Mouse (Mus musculus) C2C12 (cell line): ENCODE measurements around the gene Slc39a7.

ENCODE experiments used
- CTCF ChIP-seq: IDR thresholded peaks from one replicate; pipeline ENCODE4 v1.5.1; 2011; ENCODE audit not compliant: control insufficient read depth, insufficient read depth, insufficient read length
- MAX ChIP-seq: IDR thresholded peaks from one replicate; pipeline ENCODE4 v1.6.1; 2011; ENCODE audit warnings: mild to moderate bottlenecking, control low read depth
- MYOD1 ChIP-seq: IDR thresholded peaks from one replicate; pipeline ENCODE4 v1.6.1; 2011; ENCODE audit warnings: low read depth; ENCODE audit not compliant: control insufficient read depth, insufficient read length
- MYOG ChIP-seq: IDR thresholded peaks from one replicate; pipeline ENCODE4 v1.6.1; 2011; ENCODE audit not compliant: control insufficient read depth, insufficient read length; ENCODE audit errors: extremely low read depth
- USF1 ChIP-seq: IDR thresholded peaks from one replicate; pipeline ENCODE4 v1.6.1; 2011; ENCODE audit warnings: low read depth, mild to moderate bottlenecking, control low read depth, moderate library complexity

- TF ChIP-seq CTCF: no peak
- TF ChIP-seq MAX: no peak
- TF ChIP-seq MYOG: no peak
- TF ChIP-seq USF1: no peak
- TF ChIP-seq MYOD1: no peak
These were observed 8.5 kb downstream of the Slc39a7 start for GRCm38 (mm10) chr17:34022987-34023386.
